Mouse (Mus musculus) heart, postnatal 14 days (tissue): ENCODE results near the gene Iffo1. TPM values are rescaled to one million over a fixed set of nuclear protein-coding genes. Genes with fewer than 3 reads are reported as not detected.

Experiments
- DNase-seq, 2 experiments: peaks; one replicate each; pipeline ENCODE4 v3.0.0; 2021 to 2022
- intact Hi-C: fragments of 180-260 bp; cut with DNase I; formaldehyde crosslinking; loops from one replicate; pipeline ENCODE4 v1.15.1; 2025
- total RNA-seq, 2 experiments: library from RNA; stranded (reverse); gene quantifications; 2 replicates each; pipeline ENCODE4 v1.2.3; 2021

Iffo1 gene
- total RNA-seq, 2 experiments from 2014 or later, result 10.0 to 16.1 TPM

DNA sequence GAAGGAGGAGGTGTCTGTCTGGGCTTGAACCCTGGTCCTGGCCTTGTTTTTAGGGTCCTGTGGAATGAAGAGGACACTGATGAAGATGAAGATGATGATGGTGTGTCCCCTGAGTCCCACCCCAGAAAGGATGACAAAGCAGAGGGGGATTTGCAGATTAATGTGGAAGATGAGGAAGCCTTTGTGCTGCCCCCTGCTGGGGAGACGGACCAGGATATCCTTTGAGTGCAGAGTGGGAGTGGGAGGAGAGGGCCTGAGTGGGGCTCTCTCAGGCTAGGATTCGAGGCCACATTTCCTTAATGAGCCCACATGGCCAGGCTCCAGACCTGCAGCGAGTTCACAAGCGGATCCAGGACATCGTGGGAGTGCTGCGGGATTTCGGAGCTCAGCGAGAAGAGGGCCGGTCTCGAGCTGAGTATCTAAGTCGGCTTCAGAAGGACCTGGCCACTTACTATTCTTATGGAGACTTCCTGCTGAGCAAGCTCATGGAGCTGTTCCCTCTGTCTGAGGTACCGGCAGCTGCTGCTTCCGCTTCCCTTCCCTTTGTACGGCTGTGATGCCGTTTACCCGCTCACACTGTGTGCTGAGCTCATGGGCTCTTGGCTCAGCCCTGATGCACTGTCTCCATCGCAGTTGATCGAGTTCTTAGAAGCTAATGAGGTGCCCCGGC lies 7.9 kb upstream of the Iffo1 start:
- intact Hi-C loops, result no loop called here
- DNase-seq, result peak; percentile 51 to 62

DNA sequence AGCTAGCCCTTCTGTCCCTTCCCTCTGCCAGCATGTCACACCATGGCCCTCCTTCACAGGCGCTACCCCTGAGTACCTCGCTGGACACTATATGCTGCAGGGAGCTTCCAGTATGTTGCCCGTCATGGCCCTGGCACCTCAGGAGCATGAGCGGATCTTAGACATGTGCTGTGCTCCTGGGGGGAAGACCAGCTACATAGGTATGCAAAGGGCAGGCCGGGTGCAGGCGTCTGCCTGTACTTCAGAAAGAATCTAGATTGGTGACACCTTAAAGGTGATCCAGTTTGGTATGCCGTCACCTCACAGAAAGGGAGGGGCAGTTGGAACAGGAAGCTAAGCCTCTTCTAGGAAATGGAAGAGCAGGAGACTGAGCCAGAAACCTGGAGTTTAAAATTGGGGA lies 5.3 kb upstream of the Iffo1 start:
- no peak for DNase-seq
- intact Hi-C loops, result loop anchor here (5.0 kb wide), 1 partner anchor 37 kb away; no protein-coding TSS in a partner anchor

DNA sequence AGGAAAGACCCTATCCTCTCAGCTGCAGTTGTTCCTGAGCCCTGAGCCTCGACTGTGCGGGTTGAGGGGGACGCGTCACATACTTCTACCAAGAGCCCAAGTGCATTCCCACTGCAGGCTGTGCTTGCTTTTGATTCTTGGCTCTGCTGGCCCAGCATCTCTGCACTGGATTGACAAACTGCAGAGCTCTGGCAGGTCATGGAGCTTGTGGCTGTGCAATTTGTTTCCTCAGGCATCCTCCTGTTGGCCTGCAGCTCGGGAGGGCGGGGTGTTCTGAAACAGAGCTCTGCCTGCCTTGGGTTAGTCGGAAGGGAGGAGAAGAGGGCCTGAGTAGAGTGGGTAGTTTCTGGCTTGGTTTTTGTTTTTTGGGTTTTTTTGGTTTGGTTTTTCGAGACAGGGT lies 2.6 kb upstream of the Iffo1 start:
- no peak for DNase-seq
- intact Hi-C loops, result loop anchor here (5.0 kb wide), 1 partner anchor 40 kb away; no protein-coding TSS in a partner anchor

DNA sequence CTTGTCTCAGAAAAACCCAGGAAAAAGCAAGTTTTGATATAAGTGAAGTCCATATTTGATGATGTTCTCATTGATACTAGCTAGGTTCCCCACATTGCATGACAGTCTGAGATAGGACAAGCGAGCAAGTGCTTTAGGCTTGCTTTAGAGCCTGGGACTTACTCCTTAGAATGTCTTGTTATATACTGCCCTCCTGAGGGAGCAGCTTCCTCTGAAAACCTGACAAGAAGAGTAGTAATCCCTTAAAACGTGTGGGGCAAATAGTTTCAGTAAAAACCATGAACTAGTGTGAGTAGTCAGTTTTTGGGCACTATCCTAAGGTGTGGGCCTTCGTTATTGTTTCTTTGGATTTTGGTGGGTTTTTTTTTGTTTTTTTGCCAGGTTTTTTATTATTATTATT lies 1.9 kb upstream of the Iffo1 start:
- DNase-seq, result no peak
- intact Hi-C loops, result loop anchor here (5.0 kb wide), 1 partner anchor 41 kb away; no protein-coding TSS in a partner anchor

DNA sequence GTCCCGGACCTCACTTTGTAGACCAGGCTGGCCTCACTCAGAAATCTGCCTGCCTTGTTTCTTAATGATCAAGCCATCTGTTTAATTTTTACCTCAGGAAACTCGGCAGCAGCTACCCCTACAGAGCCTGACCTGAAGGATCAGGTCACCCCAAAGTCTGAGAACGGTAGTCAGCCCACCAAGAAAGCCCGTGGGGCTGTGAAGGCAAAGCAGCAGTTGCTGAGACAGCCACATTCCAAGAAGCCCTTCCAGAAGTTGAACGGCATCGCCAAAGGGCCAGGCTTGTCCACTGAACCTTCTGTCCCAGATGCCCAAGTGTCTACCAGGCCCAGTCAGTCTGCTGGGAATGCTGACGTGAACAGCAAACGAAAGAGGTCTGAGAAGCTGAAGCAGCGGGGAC lies 1.1 kb upstream of the Iffo1 start:
- no peak for DNase-seq
- intact Hi-C loops, result loop anchor here (5.0 kb wide), 1 partner anchor 42 kb away; no protein-coding TSS in a partner anchor

DNA sequence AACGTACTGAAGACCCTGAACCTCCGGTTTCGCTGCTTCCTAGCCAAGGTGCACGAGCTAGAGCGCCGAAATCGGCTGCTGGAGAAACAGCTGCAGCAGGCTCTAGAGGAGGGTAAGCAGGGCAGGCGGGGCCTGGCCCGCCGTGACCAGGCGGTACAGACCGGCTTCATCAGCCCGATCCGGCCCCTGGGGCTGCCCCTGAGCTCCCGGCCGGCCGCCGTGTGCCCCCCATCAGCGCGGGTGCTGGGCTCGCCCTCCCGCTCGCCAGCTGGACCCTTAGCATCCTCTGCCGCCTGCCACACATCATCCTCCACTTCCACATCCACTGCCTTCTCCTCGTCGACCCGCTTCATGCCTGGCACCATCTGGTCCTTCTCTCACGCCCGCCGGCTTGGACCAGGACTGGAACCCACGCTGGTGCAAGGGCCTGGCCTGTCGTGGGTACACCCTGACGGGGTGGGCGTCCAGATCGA lies 474 bp downstream of the Iffo1 start:
- intact Hi-C loops, result loop anchor here (5.0 kb wide), 2 partner anchors 47 to 127 kb away; partner anchors contain the start of genes Mrpl51 and Ncapd2
- no peak for DNase-seq

DNA sequence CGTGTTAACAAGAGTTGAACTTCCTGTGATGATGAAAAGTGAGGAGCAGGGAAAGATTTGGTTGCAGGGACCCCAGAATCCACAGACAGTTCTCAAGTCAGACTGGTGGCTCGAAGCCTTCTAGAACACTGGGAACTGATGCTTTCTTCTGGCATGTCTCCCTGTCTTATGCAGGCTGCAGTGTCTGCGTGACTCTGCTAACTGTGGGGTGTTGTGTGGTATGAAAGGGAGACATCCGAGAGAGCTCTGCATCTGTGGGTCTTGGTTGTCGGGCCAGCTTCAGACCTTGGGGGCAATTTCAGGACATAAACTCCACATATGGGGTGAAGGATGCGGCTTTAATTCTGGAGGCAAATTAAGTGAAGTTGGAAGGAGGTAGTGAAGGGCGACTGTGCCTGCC lies 1.1 kb downstream of the Iffo1 start:
- intact Hi-C loops, result loop anchor here (5.0 kb wide), 2 partner anchors 46 to 126 kb away; partner anchors contain the start of genes Mrpl51 and Ncapd2
- DNase-seq, result no peak

DNA sequence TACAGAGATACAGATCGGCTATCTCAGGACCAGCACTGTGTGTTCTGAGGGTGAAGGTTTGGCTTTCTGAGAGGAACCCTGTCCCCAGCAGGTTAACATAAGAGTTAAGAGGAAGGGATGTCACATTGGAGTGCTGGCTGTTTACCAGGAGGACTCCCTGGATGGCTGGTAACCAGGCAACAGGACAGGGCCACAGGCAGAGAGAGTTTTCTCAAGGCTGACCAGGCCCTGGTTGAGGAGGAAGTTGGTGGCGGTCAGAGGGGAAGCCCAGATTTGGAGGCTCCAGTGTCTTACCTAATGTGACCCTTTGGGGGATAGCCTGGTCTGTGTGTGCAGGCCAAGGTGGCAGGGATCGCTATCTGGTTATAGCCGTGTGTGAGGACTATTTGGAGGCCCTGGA lies 1.8 kb downstream of the Iffo1 start:
- DNase-seq, result peak; percentile 55 to 67
- intact Hi-C loops, result loop anchor here (5.0 kb wide), 2 partner anchors 46 to 126 kb away; partner anchors contain the start of genes Mrpl51 and Ncapd2

DNA sequence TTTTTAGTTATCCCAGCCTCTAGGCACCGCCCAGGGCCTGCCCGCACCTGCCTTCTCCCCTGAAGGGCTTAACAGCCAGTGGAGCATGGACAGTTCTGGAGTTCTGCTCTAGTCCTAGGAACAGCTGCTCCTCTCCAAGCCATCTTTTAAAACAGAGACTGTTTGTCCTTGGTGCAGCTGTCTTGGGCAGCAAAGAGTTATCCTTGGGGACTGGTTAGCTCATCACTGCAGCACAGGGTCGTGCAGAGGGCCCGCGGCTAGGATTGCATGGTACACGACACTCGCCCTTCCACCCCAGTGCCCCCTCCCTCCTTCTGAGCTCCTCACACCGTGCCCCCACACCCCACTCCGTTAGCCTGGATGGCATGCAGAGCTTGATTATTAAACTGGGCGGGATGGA lies 2.3 kb downstream of the Iffo1 start:
- intact Hi-C loops, result loop anchor here (5.0 kb wide), 2 partner anchors 45 to 125 kb away; partner anchors contain the start of genes Mrpl51 and Ncapd2
- DNase-seq, result no peak

DNA sequence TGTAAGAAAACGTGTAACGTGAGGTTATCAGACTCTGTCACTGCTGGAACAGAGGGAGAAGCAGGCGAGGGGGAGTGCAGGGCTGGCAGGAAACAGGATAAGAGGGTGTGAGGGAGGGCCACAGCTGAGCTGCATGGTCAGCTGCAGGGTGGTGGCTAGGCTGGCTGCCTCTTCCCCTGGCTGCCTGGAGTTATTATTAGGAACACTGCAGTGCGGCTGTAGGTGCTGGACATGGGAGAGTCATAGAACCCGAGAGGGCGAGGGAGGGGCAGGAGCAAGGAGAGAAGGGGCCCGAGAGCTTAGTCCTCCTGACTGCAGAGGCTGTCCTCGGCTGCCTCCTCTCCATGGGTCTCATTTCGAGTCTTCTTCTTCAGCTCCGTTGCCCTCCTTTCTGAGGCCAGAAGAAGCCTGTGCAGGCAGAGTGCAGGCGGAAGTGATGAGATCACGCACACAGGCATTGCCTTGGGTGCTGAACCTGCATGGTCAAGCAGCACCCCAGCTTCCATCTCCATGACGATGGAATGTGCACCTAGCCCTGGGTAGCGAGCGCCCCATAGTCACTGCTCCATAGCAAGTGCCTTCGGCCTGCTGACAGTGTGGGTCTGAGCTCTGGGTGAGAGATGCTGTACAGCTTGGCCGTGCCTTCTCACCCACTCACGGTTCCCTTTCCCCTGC lies 3.3 kb downstream of the Iffo1 start:
- peak; percentile 65 to 72 for DNase-seq
- intact Hi-C loops, result loop anchor here (5.0 kb wide), 2 partner anchors 44 to 124 kb away; partner anchors contain the start of genes Mrpl51 and Ncapd2

DNA sequence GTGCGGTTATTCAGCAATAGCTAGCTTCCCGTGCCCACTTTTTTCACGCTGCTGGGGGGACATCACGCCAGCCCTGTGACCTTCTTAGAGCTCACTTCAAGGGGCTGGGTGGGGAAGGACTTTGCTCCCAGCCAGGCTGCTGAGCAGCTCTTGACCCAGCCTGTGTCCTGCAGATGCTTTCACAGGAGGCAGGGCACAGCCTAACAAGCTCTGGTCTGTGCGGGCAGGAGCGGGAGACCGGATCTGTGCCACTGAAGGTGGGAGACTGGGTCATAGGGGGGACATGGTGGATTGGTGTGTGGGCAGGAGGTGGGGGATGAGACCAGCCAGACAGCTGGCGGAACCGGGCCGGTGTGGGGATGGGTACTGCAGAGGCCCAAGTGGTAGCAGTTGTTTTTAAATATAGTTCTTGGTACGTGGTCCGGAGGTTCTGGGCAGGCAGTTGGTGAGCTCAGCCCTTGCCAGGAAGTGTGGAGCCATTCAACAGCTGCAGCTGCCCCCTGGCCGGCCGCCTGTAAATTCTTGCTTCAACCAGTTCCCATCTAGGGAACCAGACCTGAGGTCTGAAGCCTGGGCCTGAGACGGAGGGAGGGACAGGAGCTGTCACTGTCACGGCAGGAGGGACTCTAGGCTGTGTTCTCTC lies 4.0 kb downstream of the Iffo1 start:
- intact Hi-C loops, result loop anchor here (5.0 kb wide), 2 partner anchors 43 to 123 kb away; partner anchors contain the start of genes Mrpl51 and Ncapd2
- DNase-seq, result peak; percentile 60 to 77

DNA sequence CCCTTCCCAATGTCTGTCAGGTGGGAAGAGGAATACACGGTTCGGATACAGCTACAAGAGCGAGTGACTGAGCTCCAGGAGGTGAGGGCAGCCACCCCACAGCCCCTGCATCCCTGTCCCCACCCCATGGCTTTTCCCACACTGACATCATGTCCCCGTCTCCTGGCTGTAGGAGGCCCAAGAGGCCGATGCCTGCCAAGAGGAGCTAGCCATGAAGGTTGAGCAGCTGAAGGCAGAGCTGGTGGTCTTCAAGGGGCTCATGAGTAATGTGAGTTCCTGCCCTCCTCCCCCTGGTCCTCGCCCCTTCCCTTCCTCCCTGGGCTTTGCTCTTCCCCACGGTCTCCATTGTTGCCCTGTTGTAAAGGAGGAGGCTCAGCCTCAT lies 4.5 kb downstream of the Iffo1 start:
- peak in 1 of 2 experiments; percentile 38 for DNase-seq
- intact Hi-C loops, result loop anchor here (5.0 kb wide), 2 partner anchors 43 to 123 kb away; partner anchors contain the start of genes Mrpl51 and Ncapd2

DNA sequence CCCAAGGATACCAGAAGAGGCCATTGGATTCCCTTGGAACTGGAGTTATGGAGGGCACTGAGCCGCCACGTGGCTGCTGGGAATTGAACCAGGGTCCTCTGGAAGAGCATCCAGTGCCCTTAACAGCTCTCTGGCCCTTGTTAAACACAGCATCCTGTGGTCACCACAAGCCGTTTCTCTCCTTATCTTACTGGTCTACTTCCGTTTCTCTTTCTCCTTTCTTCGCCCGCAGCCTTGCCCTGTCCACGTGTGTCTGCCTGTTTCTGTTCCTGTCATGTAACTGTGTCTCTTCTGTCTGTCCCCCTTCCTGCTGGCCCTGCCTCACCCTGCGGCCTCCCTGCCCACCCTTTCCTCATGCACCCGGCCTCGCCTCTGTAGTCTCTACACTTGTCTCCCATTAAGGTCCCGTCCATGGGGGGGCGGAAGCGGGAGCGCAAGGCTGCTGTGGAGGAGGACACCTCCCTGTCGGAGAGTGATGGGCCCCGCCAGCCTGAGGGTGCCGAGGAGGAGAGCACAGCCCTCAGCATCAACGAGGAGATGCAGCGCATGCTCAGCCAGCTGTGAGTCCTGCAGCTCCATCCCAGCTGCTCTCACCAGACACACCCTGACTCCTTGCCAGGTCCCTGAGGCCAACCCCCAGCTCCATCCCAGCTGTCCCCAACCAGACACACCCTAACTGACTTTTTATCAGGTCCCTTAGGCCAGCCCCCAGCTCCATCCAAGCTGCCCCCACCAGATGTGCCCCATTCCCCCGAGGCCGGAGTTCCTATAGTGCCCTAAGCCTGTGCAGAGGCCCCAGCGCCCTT lies 7.4 kb downstream of the Iffo1 start:
- intact Hi-C loops, result loop anchor here (1.0 kb wide), 1 partner anchor 8 kb away; no protein-coding TSS in a partner anchor
- DNase-seq, result peak; percentile 73 to 77

DNA sequence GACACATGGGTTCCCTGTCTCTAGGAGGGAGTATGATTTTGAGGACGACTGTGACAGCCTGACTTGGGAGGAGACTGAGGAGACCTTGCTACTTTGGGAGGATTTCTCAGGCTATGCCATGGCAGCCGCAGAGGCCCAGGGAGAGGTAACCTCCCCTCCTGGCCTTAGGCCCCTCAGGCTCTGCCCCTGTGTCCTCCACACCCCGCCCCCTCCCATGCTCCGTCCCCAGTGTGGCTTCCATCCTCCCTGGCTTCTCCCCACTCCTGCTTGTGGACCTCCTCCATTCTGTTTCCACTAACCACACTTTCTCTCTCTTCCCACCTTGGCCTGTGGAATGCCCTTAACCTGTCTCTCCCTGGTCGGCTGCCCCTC lies 8.0 kb downstream of the Iffo1 start:
- no peak for DNase-seq
- intact Hi-C loops, result no loop called here

DNA sequence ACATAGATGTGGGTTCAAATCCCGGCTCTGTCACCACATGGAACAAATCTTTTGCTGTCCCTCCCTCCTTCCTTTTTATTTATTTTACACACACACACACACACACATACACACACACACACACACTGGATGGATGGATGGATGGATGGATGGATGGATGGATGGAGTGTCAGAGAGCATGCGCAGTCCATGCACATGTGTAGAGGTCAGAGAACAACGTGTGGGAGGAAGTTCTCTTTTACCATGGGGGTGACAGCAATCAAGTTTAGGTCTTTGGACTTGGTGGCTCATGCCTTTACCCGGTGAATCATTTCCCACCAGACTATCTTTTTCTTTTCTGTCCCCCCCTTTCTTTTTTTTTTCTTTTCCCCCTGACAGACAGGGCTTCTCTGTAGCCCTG lies 8.6 kb downstream of the Iffo1 start:
- intact Hi-C loops, result no loop called here
- DNase-seq, result no peak

DNA sequence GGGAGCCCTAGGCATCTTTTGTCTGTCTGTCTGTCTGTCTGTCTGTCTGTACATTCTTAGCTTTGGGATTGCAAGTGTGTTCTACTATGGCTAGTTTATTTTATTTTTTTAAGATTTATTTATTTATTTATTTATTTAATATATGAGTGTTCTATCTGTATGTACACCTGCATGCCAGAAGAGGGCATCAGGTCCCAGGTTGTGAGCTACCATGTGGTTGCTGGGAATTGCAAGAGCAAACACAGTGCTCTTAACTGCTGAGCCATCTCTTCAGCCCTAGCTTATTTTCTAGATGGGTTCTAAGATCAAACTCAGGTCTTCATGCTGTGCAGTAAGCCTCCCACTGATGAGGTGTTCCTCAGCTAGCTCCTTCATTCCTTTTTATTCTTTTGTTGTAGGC lies 9.5 kb downstream of the Iffo1 start:
- intact Hi-C loops, result no loop called here
- no peak for DNase-seq

DNA sequence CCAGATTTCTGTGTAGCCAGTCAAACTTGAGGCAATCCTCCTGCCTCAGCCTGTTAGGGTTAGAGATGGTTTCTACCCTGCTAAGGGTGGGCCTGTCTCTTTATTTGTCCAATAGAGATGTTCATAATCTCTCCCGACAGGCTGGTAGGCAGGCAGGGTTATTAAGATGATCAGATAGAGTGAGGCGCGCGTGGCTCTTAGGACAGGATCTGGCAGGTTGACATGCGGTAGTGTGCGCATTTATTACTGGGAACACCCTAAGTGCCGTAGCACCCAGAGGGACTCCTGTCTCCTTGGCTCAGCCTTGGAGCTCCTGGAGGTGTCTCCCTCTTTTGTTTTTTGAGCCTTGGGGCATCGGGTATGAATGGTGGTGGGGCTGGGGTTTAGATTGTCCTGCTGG lies 10.2 kb downstream of the Iffo1 start:
- intact Hi-C loops, result no loop called here
- DNase-seq, result no peak

DNA sequence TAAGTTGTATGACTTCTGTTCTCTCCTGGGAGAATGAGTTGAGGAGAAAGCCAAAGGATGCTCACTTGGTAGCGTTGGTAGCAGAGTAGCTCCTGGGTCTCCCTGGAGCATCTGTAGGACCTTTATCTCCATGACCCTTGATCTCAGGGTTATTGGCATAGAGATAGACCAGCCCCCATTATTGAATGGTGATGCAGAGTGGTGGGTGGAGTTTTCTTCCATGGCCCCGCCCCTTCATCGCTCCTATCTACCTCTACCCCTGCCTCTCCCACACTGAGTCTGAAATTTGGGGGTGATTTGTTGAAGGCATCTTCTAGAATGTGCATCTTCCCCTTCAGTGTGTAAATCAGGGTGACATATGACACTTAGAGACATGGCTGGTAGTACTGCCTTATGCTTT lies 11.4 kb downstream of the Iffo1 start:
- intact Hi-C loops, result no loop called here
- no peak for DNase-seq

DNA sequence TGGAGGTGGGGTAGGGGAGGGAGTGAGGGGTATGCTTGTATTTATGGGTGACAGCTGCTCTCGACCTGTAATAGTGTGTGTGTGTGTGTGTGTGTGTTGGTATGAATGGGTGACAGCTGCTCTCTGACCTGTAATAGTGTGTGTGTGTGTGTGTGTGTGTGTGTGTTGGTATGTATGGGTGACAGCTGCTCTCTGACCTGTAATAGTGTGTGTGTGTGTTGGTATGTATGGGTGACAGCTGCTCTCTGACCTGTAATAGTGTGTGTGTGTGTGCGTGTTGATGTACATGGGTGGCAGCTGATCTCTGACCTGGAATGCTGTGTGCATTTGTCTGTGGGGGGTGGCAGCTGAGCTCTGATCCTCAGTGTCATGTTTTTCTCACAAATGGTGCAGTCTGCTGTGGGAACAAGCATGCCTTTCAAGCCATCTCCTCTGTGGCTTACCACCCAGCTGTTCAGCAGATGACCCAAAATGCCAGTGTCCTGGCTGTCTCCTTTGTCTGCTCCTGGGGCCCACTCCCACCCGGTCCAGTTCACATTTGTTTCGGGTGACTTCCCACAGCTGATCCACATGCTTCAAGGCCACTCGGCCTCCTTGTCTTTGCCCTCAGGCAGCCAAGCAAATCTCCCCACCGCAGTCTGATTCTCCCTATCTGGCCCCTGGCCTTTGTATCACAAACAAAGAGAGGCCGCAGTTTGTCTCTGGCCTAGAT lies 12.0 kb downstream of the Iffo1 start:
- intact Hi-C loops, result no loop called here
- DNase-seq, result no peak
